Mouse (Mus musculus): Measurements from ENCODE around the gene Slc6a21. TPM values are rescaled to one million over a fixed set of nuclear protein-coding genes. Genes with fewer than 3 reads are reported as not detected.

The Slc6a21 gene
- polyA plus RNA-seq, 1 experiment from 2014 or later: not detected

GRCm38 (mm10) chr7:45304869-45305268 lies 27.6 kb downstream of the Slc6a21 start:
- no peaks in the 10 kb centered on the region for H3K9me3 ChIP-seq (ENCODE audit: control insufficient read depth, low read length)
- no peak overlapping the region for H3K27ac ChIP-seq (ENCODE audit: low read depth, low read length)
- H3K4me2 ChIP-seq (replicated peaks; ENCODE audit: low read depth, low read length): peak overlapping the region; percentile 40
- peak overlapping the region; percentile 22; the same call in 1 of the 2 replicates for H3K4me3 ChIP-seq (ENCODE audit: low read depth, low read length)
- 0 out of 2 replicates have a peak overlapping the region, but pooled peaks have one; percentile 5 for H3K9ac ChIP-seq (ENCODE audit: low read depth, low read length)
- peak; percentile 4; the same call in 1 of the 2 replicates for ATAC-seq (ENCODE audit: low FRiP score)
- H3K4me1 ChIP-seq (replicated peaks; ENCODE audit: control insufficient read depth, insufficient read depth, low read length): no peaks in the 10 kb centered on the region
- DNase-seq (ENCODE audit: low spot score): peak; percentile 6
- 16% methylated on average over 10 of the region's 13 CpGs for WGBS
- H3K36me3 ChIP-seq (ENCODE audit: control insufficient read depth, insufficient read depth, low read length): no peaks in the 10 kb centered on the region
- no peaks in the 10 kb centered on the region for H3K27me3 ChIP-seq (ENCODE audit: control insufficient read depth, insufficient read depth, low read length)

GRCm38 (mm10) chr7:45305275-45305674 lies 28.0 kb downstream of the Slc6a21 start:
- Histone ChIP-seq H3K4me2 (replicated peaks; ENCODE audit: low read depth, low read length) (peak overlapping the region; percentile 40), H3K9ac (ENCODE audit: low read depth, low read length) (no peak overlapping the region), H3K4me1 (replicated peaks; ENCODE audit: control insufficient read depth, insufficient read depth, low read length) (no peaks in the 10 kb centered on the region), H3K4me3 (ENCODE audit: low read depth, low read length) (peak overlapping the region; percentile 22; the same call in 1 of the 2 replicates), H3K9me3 (ENCODE audit: control insufficient read depth, low read length) (no peaks in the 10 kb centered on the region), H3K36me3 (ENCODE audit: control insufficient read depth, insufficient read depth, low read length) (no peaks in the 10 kb centered on the region), H3K27ac (ENCODE audit: low read depth, low read length) (no peak overlapping the region), H3K27me3 (ENCODE audit: control insufficient read depth, insufficient read depth, low read length) (no peaks in the 10 kb centered on the region)
- under 1% methylated on average over 17 of the region's 17 CpGs for WGBS
- ATAC-seq (ENCODE audit: low FRiP score) (peak; percentile 67; the same call in 1 of the 2 replicates), DNase-seq (ENCODE audit: low spot score) (peak; percentile 84)

- no peak overlapping the region for H3K9ac ChIP-seq (ENCODE audit: low read depth, low read length)
Observed at GRCm38 (mm10) chr7:45308551-45309240, 31.4 kb downstream of the Slc6a21 start.

GRCm38 (mm10) chr7:45309455-45309854 lies 32.1 kb downstream of the Slc6a21 start:
- H3K4me3 ChIP-seq (ENCODE audit: low read depth, low read length): no peak overlapping the region
- H3K27me3 ChIP-seq (ENCODE audit: control insufficient read depth, insufficient read depth, low read length): no peaks in the 10 kb centered on the region
- 11% methylated on average over 9 of the region's 9 CpGs for WGBS
- peak; percentile 80 for DNase-seq (ENCODE audit: low spot score)
- H3K9me3 ChIP-seq (ENCODE audit: control insufficient read depth, low read length): no peaks in the 10 kb centered on the region
- no peak overlapping the region for H3K27ac ChIP-seq (ENCODE audit: low read depth, low read length)
- peak; percentile 51; the same call in 1 of the 2 replicates for ATAC-seq (ENCODE audit: low FRiP score)
- H3K9ac ChIP-seq (ENCODE audit: low read depth, low read length): no peak overlapping the region
- no peak overlapping the region for H3K4me2 ChIP-seq (replicated peaks; ENCODE audit: low read depth, low read length)
- 0 out of 2 replicates have a peak, but pooled peaks cover 2% of the 10 kb centered on the region for H3K4me1 ChIP-seq (replicated peaks; ENCODE audit: control insufficient read depth, insufficient read depth, low read length)
- H3K36me3 ChIP-seq (ENCODE audit: control insufficient read depth, insufficient read depth, low read length): no peaks in the 10 kb centered on the region

More at GRCm38 (mm10) chr7:45308551-45309240, 31.4 kb downstream of the Slc6a21 start:
- H3K27ac ChIP-seq (ENCODE audit: low read depth, low read length): no peak overlapping the region
- no peaks in the 10 kb centered on the region for H3K27me3 ChIP-seq (ENCODE audit: control insufficient read depth, insufficient read depth, low read length)
- no peaks in the 10 kb centered on the region for H3K9me3 ChIP-seq (ENCODE audit: control insufficient read depth, low read length)
- ATAC-seq (ENCODE audit: low FRiP score) (no peak), DNase-seq (ENCODE audit: low spot score) (no peak)
- no peak overlapping the region for H3K4me2 ChIP-seq (replicated peaks; ENCODE audit: low read depth, low read length)
- WGBS: 74% methylated on average over 15 of the region's 15 CpGs
- H3K4me1 ChIP-seq (replicated peaks; ENCODE audit: control insufficient read depth, insufficient read depth, low read length): 0 out of 2 replicates have a peak, but pooled peaks cover 1% of the 10 kb centered on the region
- H3K4me3 ChIP-seq (ENCODE audit: low read depth, low read length): no peak overlapping the region
- H3K36me3 ChIP-seq (ENCODE audit: control insufficient read depth, insufficient read depth, low read length): no peaks in the 10 kb centered on the region

GRCm38 (mm10) chr7:45312023-45312422 lies 34.7 kb downstream of the Slc6a21 start:
- Histone ChIP-seq H3K4me1 (replicated peaks; ENCODE audit: control insufficient read depth, insufficient read depth, low read length) (0 out of 2 replicates have a peak, but pooled peaks cover 2% of the 10 kb centered on the region), H3K36me3 (ENCODE audit: control insufficient read depth, insufficient read depth, low read length) (no peaks in the 10 kb centered on the region), H3K4me2 (replicated peaks; ENCODE audit: low read depth, low read length) (no peak overlapping the region), H3K9ac (ENCODE audit: low read depth, low read length) (no peak overlapping the region), H3K9me3 (ENCODE audit: control insufficient read depth, low read length) (no peaks in the 10 kb centered on the region), H3K27ac (ENCODE audit: low read depth, low read length) (no peak overlapping the region), H3K4me3 (ENCODE audit: low read depth, low read length) (no peak overlapping the region), H3K27me3 (ENCODE audit: control insufficient read depth, insufficient read depth, low read length) (no peaks in the 10 kb centered on the region)
- DNase-seq (ENCODE audit: low spot score): no peak
- no peak for ATAC-seq (ENCODE audit: low FRiP score)
- WGBS: 65% methylated on average over 8 of the region's 8 CpGs

GRCm38 (mm10) chr7:45312686-45313453 lies 35.6 kb downstream of the Slc6a21 start:
- Histone ChIP-seq H3K4me2 (replicated peaks; ENCODE audit: low read depth, low read length) (no peak overlapping the region), H3K4me1 (replicated peaks; ENCODE audit: control insufficient read depth, insufficient read depth, low read length) (0 out of 2 replicates have a peak, but pooled peaks cover 2% of the 10 kb centered on the region), H3K36me3 (ENCODE audit: control insufficient read depth, insufficient read depth, low read length) (no peaks in the 10 kb centered on the region), H3K4me3 (ENCODE audit: low read depth, low read length) (no peak overlapping the region), H3K9ac (ENCODE audit: low read depth, low read length) (no peak overlapping the region), H3K9me3 (ENCODE audit: control insufficient read depth, low read length) (no peaks in the 10 kb centered on the region), H3K27me3 (ENCODE audit: control insufficient read depth, insufficient read depth, low read length) (no peaks in the 10 kb centered on the region), H3K27ac (ENCODE audit: low read depth, low read length) (peak overlapping the region; percentile 11; the same call in 1 of the 2 replicates)
- ATAC-seq (ENCODE audit: low FRiP score): no peak
- 27% methylated on average over 10 of the region's 10 CpGs for WGBS
- no peak for DNase-seq (ENCODE audit: low spot score)

- H3K36me3 ChIP-seq (ENCODE audit: control insufficient read depth, insufficient read depth, low read length): no peaks in the 10 kb centered on the region
- H3K27ac ChIP-seq (ENCODE audit: low read depth, low read length): peak overlapping the region; percentile 11; the same call in 1 of the 2 replicates
- no peak overlapping the region for H3K4me3 ChIP-seq (ENCODE audit: low read depth, low read length)
- H3K4me1 ChIP-seq (replicated peaks; ENCODE audit: control insufficient read depth, insufficient read depth, low read length): 0 out of 2 replicates have a peak, but pooled peaks cover 2% of the 10 kb centered on the region
- H3K9ac ChIP-seq (ENCODE audit: low read depth, low read length): no peak overlapping the region
- DNase-seq (ENCODE audit: low spot score) (no peak), ATAC-seq (ENCODE audit: low FRiP score) (no peak)
- no peak overlapping the region for H3K4me2 ChIP-seq (replicated peaks; ENCODE audit: low read depth, low read length)
- H3K27me3 ChIP-seq (ENCODE audit: control insufficient read depth, insufficient read depth, low read length): no peaks in the 10 kb centered on the region
- WGBS: 42% methylated on average over 9 of the region's 9 CpGs
- no peaks in the 10 kb centered on the region for H3K9me3 ChIP-seq (ENCODE audit: control insufficient read depth, low read length)
Observed at GRCm38 (mm10) chr7:45313495-45313894, 36.2 kb downstream of the Slc6a21 start.

- no peaks in the 10 kb centered on the region for H3K9me3 ChIP-seq (ENCODE audit: control insufficient read depth, low read length)
- H3K36me3 ChIP-seq (ENCODE audit: control insufficient read depth, insufficient read depth, low read length): no peaks in the 10 kb centered on the region
- H3K4me3 ChIP-seq (ENCODE audit: low read depth, low read length): no peak overlapping the region
- H3K27me3 ChIP-seq (ENCODE audit: control insufficient read depth, insufficient read depth, low read length): no peaks in the 10 kb centered on the region
- H3K27ac ChIP-seq (ENCODE audit: low read depth, low read length): no peak overlapping the region
- H3K9ac ChIP-seq (ENCODE audit: low read depth, low read length): no peak overlapping the region
- no peak for DNase-seq (ENCODE audit: low spot score)
- ATAC-seq (ENCODE audit: low FRiP score): no peak
- H3K4me2 ChIP-seq (replicated peaks; ENCODE audit: low read depth, low read length): no peak overlapping the region
- WGBS: 85% methylated on average over 10 of the region's 10 CpGs
- 0 out of 2 replicates have a peak, but pooled peaks cover 2% of the 10 kb centered on the region for H3K4me1 ChIP-seq (replicated peaks; ENCODE audit: control insufficient read depth, insufficient read depth, low read length)
Observed at GRCm38 (mm10) chr7:45315182-45315701, 37.9 kb downstream of the Slc6a21 start.
